Mouse (Mus musculus) thymus, adult 18-20 months (tissue): ENCODE results near the gene Ago3.
A peak's percentile ranks its signal among the peaks of the same experiment; 100 is the strongest.

ENCODE experiments used
- DNase-seq, 2 experiments: peaks; one replicate each; pipeline ENCODE4 v3.0.0; 2022; ENCODE audit warnings: mixed read lengths in 2 of 2

Gene Ago3

GRCm38 (mm10) chr4:126429347-126430079 is at the start of gene Ago3:
Gene Ago3 (minus strand): TSS chr4:126429556.
- DNase-seq: peak; percentile 86 to 88

GRCm38 (mm10) chr4:126473031-126473430 is 43.7 kb upstream of the Ago3 start:
- DNase-seq: no peak

DNA sequence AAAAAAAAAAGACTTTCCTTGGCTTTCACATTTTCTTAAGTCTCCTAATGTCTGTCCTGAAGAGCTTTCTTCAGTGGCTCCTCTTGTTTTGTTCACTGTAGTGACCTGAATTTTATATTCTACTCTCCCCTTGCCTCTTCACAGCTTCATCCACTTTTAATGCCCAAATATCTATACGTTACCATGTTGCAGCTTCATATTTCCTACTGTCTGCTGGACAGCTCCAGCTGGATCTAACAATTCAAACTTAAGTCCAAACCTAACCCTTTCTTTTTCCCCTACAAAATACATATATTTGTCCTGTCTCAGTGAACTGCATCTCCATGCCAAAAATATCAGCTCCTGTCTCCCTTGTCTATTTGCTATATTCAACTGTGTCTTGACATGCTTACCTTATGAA is 40.0 kb upstream of the Ago3 start:
- DNase-seq: no peak

DNA sequence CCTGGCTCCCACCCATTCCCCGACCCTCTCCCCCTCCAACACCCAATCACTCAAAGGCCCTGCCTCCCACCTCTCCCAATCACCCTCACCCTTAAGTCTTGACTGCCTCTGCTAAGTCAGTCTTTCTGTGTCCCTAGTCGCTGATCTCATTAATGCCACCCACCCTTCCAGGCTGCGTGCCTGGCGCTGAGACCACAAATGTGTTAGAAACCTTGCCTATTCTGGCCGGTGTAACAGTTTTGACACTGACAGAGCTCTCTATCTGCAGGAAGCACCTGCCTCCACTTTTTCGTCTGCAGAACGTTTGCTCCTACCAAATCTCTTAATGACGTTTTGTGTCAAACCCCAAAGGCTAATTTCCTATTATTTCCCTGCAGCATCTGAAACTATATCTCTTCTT is 39.6 kb upstream of the Ago3 start:
- no peak for DNase-seq

DNA sequence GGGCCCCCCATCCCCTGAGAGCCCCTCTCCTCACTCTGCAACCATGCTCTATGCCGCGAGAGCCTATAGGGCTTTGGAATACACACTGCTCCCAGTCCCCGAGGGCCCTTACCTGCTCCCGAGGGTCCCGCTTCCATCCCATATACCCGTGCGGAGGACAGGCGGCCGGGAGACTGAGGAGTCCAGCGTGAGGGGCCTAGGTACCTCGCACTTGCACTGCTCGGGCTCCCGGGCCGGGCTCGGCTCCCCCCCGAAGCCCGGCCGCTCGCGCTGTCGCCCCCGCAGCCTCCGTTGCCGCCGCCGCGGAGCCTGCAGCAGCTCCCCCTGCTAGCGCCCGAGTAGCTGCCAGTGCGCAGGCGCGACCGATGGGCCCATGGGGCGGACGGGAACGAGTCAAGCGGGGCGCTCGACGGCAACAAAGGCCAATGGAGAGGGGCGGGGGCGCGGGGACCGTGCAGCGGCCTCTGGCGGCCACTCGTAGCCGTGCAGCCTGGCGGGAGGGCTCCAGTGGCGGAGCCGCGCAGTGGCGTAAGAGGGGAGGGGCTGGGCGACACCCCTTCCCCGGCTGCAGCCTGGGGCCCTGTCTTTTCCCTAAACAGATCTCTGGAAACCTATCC is 39.0 kb upstream of the Ago3 start, which contains the start of gene Ago1:
Gene Ago1, minus strand, starts transcription at position 299 of the 617 bp plus-strand sequence.
- DNase-seq: peak; percentile 97

DNA sequence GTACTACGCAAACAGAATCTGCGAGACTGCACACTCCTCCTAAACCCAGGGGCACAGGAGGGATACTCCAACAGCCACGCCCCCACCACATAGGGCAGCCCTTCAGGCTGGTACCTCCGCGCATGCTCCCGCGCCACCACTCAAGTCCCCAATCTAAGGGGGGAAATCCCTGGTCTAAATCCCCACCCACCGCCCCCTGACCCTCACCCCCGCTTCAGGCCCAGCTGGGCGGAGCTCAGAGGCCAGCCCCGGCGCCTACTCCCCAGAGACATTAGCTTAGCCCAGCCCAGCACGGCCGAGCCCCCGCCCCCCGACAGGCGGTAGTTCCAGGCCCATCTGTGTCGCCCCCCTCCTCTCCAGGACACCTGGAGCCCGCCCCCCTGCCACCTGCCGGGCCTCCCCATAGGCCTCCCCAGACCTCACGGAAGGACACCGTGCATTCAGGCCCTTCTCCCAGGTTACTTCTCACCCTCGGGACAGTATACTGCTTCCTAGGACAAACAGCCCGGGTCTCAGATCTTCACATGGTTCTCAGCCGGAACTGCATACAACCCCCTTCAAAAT is 38.4 kb upstream of the Ago3 start:
- peak; percentile 64 to 71 for DNase-seq

DNA sequence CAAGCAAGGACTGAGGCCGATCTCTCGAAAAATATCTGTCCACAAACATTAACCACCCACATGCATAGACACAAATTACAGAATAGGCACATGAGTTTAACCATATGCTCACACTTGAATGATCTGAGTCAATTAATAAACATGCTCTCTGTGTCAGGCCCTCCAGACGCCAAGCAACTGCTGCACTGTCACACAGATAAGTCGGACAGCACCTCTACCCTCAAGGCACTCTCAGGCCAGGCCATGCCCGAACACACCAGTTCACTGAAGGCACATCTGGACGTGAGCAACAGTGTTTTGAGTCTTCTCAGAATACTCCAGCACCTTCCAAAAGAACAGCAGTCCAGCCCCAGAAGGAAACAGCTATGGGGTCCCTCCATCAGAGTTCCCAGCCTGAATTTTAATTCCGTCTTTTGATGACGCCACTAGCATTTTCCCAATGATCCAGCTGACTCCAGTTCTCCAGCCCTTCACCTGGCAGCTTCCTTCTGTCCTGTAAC is 36.9 kb upstream of the Ago3 start:
- DNase-seq: no peak

DNA sequence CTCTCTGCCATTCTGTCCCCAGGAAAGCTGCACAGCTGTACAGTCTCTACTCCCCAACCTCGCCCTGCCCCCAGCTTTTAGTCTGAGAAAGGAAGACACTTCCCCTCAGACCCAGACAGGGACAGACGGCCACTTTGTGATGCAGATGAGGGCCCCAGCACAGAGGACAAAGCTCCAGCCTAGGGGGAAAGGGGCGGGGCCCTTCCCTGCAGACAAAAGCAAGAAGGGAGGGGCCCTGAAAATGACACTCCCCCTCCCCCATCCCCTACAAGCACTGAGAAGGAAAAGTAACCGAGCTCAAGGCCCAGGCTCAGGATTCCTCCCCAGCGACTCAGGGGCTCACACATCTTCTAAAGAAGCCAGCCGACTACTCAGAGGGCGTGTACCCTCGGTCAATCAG is 36.5 kb upstream of the Ago3 start:
- DNase-seq: peak; percentile 4 to 29

DNA sequence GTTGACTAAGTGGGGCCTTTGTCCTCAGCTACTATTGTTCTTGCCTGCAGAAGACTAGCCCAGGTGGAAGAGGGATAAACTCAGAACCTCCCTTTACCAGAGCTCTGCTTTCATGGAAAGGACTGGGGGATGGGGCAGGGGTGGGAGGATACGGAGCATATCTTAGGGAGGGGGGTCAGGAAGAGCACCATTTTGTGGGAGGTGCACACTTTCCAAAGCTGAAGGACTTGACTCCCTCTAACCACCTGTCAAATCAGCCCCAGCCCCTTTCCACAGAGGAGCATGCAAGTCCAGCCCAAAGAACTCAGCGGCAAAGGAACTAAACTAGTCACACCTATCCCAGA is 35.5 kb upstream of the Ago3 start:
- DNase-seq: no peak

DNA sequence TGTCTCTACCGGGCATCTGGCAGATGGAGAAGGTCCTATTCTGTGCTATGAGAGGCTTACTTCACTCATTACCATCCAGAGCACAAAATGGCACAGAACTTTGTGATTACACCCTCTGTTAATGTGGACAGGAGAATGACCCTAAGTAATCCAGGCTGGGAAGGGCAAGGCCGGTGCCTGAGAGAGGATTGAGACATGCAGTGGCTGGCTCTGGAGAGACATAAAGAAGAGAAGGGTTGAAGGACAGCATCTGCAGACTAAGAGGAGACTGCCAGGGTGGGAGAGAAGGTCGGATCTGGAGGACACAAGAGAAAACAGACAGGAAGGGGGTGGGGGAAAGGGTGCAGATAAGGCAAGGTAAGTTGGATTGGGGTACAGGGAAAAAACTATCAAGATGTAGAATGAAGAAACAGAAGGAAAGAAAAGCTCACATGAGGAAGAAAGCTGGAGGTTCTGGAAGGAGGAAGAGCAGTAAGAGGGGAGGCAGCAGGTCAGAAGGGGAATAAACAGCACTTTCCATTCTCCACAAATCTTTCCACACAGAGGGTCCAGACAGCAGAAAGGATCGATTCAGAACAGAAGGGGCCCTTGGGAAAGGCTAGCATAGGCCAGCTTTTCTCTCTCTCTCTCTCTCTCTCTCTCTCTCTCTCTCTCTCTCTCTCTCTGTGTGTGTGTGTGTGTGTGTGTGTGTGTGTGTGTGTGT is 35.0 kb upstream of the Ago3 start:
- no peak for DNase-seq

DNA sequence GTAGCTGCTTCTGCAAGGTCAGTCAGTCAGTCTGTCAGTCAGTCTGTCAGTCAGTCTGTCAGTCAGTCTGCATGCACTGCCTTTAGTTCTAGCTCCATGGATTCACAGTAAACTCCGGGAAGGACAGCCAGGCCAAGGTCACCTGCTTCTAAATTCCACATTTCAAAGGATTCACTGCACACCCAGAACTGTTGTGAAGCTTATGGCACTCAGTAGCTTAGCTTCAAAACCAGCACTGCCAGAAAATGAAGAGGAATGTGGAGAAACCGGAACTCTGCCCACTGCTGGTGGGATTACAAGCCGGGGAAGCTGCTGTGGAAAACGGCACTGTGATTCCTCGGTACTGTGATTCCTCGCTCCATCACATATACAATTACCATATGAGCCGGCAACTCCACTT is 26.1 kb upstream of the Ago3 start:
- DNase-seq: no peak

DNA sequence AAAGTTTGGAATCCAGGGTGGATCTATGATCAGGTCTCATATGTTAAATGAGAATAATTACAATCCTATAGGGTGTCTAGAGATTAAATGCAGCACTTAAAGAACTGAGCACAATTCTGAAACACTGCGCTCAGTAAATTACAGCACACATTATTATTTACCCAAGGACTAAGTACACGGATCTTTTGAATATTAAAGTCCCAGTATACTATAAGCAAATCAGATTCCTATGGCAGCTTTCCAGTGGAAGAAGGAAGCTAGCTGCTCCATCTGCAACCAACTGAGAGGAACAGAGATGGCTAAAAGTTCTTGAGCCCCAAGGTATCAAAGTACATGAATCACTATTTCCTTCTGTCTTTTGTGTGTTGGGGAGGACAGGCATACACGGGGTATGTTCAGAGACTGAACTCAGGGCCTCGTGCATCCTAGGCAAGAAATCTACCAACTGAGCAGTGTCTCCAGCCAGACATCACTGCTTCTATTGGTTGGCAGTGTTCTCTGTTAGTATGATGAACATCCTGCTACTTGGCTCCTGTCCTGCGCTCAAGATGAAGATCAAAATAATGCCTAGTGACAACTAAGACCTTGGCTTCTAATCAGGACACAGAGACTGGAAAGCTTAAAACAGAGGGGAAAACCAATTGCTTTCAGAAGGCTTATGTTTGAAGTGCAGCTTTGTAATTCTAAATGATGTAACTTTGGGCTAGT is 25.3 kb upstream of the Ago3 start:
- no peak for DNase-seq

DNA sequence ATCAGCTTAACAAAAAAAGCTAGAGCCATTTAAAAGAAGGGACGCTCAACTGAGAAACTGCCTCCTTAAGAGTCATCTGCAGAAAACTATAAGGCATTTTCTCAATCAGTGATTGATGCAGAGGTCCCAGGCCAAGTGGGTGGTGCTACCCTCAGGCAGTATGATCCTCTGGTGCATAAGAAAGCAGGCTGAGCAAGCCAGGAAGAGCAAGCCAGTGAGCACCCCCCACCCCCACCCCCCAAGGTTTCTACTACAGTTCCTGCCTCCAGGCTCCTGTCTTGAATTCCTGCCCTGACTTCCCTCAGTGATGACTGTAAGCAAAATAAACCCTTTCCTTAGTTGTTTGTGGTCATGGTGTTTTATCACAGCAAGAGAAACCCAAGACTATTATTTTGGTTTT is 20.9 kb upstream of the Ago3 start:
- DNase-seq: no peak

GRCm38 (mm10) chr4:126447126-126447525 is 17.8 kb upstream of the Ago3 start:
- DNase-seq: no peak

GRCm38 (mm10) chr4:126444528-126444927 is 15.2 kb upstream of the Ago3 start:
- DNase-seq: no peak

DNA sequence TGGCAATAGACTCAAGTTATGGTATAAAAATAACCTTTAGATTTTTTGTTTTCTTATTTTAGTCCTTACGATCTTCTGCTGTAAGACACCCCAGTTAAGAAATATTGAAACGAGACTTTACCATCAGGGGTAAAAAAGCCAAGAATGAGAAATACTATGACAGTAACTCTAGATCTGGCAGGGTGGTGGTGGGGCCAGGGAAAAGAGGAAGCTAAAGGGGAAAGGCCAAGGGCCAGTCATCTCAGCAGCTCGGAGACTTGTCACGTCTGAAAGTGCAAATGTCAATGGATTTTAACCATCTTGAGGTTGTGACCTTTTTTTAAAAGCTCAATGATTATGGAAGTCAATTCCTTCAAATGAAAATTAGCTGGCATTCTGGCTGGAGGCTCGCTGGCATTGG is 8.9 kb upstream of the Ago3 start:
- no peak for DNase-seq

DNA sequence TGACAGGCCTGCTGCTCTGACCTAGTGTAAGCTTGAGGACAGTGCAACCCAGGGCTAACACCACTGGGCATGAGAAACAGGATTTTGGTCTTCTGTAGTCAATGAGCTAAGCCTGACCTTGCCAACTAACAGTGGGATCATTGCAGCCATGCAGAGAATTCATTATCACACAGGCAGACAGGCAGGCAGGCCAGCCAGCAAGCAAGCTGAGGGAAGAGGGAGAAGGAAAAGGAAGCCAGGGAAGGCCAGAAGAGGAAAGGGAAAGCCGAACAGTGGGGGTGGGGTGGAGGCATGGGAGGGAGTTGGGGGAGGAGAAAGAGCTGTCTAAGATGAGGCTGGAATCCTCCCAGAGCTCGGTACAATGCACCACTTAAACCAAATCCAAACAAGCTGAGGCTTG is 6.9 kb upstream of the Ago3 start:
- no peak for DNase-seq

- DNase-seq: no peak
Observed at GRCm38 (mm10) chr4:126434094-126434493, 4.7 kb upstream of the Ago3 start.

DNA sequence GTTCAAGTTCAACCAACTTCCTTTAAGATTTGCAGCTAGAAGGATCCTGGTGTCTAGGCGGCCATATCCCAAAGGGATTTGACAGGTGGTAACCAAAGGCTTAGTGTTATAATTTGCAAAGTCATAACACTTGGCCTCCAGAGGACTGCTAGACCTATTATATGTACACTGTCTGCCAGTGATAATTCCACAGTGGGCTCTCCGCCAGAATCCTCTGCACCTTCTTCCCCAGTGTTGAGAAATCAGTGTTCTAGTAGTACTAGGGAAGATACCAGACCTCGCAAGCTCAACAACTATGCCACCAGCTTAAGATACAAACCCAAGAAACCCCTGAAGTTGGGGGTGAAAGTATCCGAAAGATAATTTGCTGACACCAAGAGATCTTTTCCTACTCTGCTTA is 3.8 kb upstream of the Ago3 start:
- no peak for DNase-seq

GRCm38 (mm10) chr4:126431746-126432145 is 2.4 kb upstream of the Ago3 start:
- DNase-seq: no peak

GRCm38 (mm10) chr4:126428682-126429346 is 542 bp downstream of the Ago3 start:
- no peak for DNase-seq

GRCm38 (mm10) chr4:126423866-126424265 is 5.5 kb downstream of the Ago3 start:
- no peak for DNase-seq
